Mouse (Mus musculus) embryonic facial prominence, embryonic 11.5 days (tissue): ENCODE data around the gene Ube4a. TPM values are rescaled to one million over a fixed set of nuclear protein-coding genes. Genes with fewer than 3 reads are reported as not detected.

Experiments used
- ATAC-seq: fragments of 200-750 bp; cut with Nextera tagmentation; replicated peaks from 2 replicates; pipeline ENCODE4 v1.8.0; 2017; ENCODE audit warnings: low read depth; ENCODE audit not compliant: insufficient number of reproducible peaks, low FRiP score, low TSS enrichment
- DNase-seq: peaks from one replicate; pipeline ENCODE4 v3.0.0-alpha.2; 2015; ENCODE audit warnings: low spot score
- H3K27ac ChIP-seq: fragments of 300-500 bp; sonication (generic); replicated peaks from 2 replicates; pipeline ENCODE4 v1.5.1; 2014; ENCODE audit warnings: mild to moderate bottlenecking, low read depth, low read length, control low read depth
- H3K27me3 ChIP-seq: fragments of 300-500 bp; sonication (generic); 2 replicates; pipeline ENCODE4 v1.6.1; 2014; ENCODE audit warnings: mild to moderate bottlenecking, low read length, moderate library complexity, mixed read lengths; ENCODE audit not compliant: control insufficient read depth, insufficient read depth
- H3K36me3 ChIP-seq: fragments of 300-500 bp; sonication (generic); replicated peaks from 2 replicates; pipeline ENCODE4 v1.6.1; 2014; ENCODE audit warnings: low read depth, mild to moderate bottlenecking, low read length, moderate library complexity, mixed read lengths; ENCODE audit not compliant: control insufficient read depth, insufficient read depth
- H3K4me1 ChIP-seq: fragments of 300-500 bp; sonication (generic); 2 replicates; pipeline ENCODE4 v1.6.1; 2014; ENCODE audit warnings: low read length, mixed read lengths; ENCODE audit not compliant: control insufficient read depth, insufficient read depth
- H3K4me2 ChIP-seq: fragments of 300-500 bp; sonication (generic); 2 replicates; pipeline ENCODE4 v1.6.1; 2014; ENCODE audit warnings: low read depth, mild to moderate bottlenecking, control low read depth, low read length, moderate library complexity
- H3K4me3 ChIP-seq: fragments of 300-500 bp; sonication (generic); 2 replicates; pipeline ENCODE4 v1.5.1; 2014; ENCODE audit warnings: low read depth, low read length, control low read depth
- H3K9ac ChIP-seq: fragments of 300-500 bp; sonication (generic); replicated peaks from 2 replicates; pipeline ENCODE4 v1.6.1; 2014; ENCODE audit warnings: mild to moderate bottlenecking, control low read depth, low read length
- H3K9me3 ChIP-seq: fragments of 300-500 bp; sonication (generic); replicated peaks from 2 replicates; pipeline ENCODE4 v1.6.1; 2016; ENCODE audit warnings: mild to moderate bottlenecking, low read length, inconsistent platforms, mixed read lengths; ENCODE audit not compliant: control insufficient read depth
- WGBS: fragments of 180-500 bp; shearing (Covaris S2); extraction: QIAGEN DNeasy Blood & Tissue Kit; methylation state at CpG from one replicate; pipeline ENCODE4 v1.1.7; 2014; 5-methylcytosine and 5-hydroxymethylcytosine counted together
- polyA plus RNA-seq: library from polyadenylated mRNA; unstranded; fragments of >200 nt; fragmentation: Nextera tagmentation; extraction: Ambion mirVana; gene quantifications from 2 replicates; pipeline ENCODE4 v1.2.1, GENCODE M21; 2014

The Ube4a gene
- polyA plus RNA-seq, 1 experiment from 2014 or later: 31.3 TPM

GRCm38 (mm10) chr9:44946185-44946695 is 19.2 kb downstream of the Ube4a start:
- no peaks in the 10 kb centered on the region for H3K27me3 ChIP-seq
- H3K4me2 ChIP-seq: no peak overlapping the region
- ATAC-seq: no peak
- H3K4me3 ChIP-seq: no peak overlapping the region
- WGBS: 90% methylated on average over 7 of the region's 7 CpGs
- H3K36me3 ChIP-seq: peaks cover 4% of the 10 kb centered on the region
- H3K4me1 ChIP-seq: no peaks in the 10 kb centered on the region
- no peak for DNase-seq
- H3K27ac ChIP-seq: no peak overlapping the region
- no peaks in the 10 kb centered on the region for H3K9me3 ChIP-seq
- H3K9ac ChIP-seq: no peak overlapping the region

DNA sequence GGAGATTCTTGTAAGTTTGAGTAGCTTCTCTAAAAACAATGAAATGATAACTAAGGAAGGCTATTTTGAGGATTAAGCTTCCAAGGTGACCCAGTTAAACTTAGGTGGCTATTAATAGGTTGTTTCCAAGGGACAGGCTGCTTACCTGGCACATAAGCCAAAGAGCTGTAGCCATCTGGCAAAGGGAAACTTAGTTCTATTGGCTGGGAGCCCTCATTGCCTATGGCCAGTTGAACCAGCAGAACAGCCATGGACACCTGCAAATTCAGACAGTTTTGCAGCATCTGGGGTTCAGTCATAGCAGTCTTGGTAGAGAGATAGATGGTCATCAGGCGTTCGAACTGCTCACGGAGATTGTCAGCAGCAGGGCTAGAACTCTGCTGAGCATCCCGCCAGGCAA is 23.0 kb downstream of the Ube4a start:
- DNase-seq (no peak), ATAC-seq (no peak)
- 95% methylated on average over 4 of the region's 4 CpGs for WGBS
- H3K9me3 ChIP-seq: no peaks in the 10 kb centered on the region
- no peaks in the 10 kb centered on the region for H3K27me3 ChIP-seq
- no peak overlapping the region for H3K4me3 ChIP-seq
- no peak overlapping the region for H3K27ac ChIP-seq
- H3K36me3 ChIP-seq: peaks cover 5% of the 10 kb centered on the region
- H3K9ac ChIP-seq: no peak overlapping the region
- H3K4me1 ChIP-seq: no peaks in the 10 kb centered on the region
- H3K4me2 ChIP-seq: no peak overlapping the region

DNA sequence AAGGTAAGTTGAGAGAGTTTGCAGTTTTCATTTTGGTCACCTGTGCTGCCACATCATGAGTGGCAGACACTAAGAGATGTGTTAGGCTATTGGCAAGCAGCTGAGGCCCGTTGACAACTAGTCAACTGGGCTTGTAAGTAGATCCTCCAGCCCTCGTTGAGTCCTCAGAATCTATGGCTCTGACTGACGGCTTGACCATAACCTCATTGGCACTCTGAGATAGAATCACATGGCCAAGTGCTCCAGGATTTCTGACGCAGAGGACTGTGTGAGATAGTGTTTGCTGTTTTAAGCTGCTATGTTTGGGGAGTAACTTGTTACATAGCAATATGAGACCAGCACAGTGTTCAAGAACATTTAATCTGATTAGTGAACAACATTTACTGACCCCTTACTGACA is 23.6 kb downstream of the Ube4a start:
- Histone ChIP-seq H3K4me1 (no peaks in the 10 kb centered on the region), H3K36me3 (peaks cover 5% of the 10 kb centered on the region)

DNA sequence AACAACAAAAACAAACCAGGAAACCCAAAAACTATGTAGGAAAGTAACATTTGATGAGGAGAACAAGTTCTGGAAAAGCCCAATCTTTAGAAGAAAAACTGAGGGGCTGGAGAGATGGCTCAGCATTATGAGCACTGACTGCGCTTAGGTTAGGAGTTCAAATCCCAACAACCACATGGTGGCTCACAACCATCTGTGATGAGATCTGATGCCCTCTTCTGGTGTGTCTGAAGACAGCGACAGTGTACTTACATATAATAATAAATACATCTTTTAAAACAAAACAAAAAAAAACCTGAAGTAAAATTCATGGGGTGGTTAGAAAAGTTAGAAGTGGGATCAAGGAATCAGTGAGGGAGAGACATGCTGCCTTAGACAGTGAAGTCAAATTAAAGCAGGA is 43.9 kb downstream of the Ube4a start:
- WGBS: 69% methylated on average over 2 of the region's 2 CpGs
- H3K4me2 ChIP-seq: peak overlapping the region; percentile 54
- no peak overlapping the region for H3K27ac ChIP-seq
- no peaks in the 10 kb centered on the region for H3K4me1 ChIP-seq
- H3K36me3 ChIP-seq: no peaks in the 10 kb centered on the region
- no peak for DNase-seq
- H3K9me3 ChIP-seq: no peaks in the 10 kb centered on the region
- H3K27me3 ChIP-seq: no peaks in the 10 kb centered on the region
- H3K4me3 ChIP-seq: peak overlapping the region; percentile 97
- ATAC-seq: no peak
- no peak overlapping the region; the same call in 1 of the 2 replicates for H3K9ac ChIP-seq

More for the DNA sequence above, 23.6 kb downstream of the Ube4a start:
- no peak for DNase-seq
- WGBS: 84% methylated on average over 4 of the region's 4 CpGs
- H3K27ac ChIP-seq: no peak overlapping the region
- no peak overlapping the region for H3K4me3 ChIP-seq
- H3K4me2 ChIP-seq: no peak overlapping the region
- H3K27me3 ChIP-seq: no peaks in the 10 kb centered on the region
- no peak for ATAC-seq
- H3K9ac ChIP-seq: no peak overlapping the region
- H3K9me3 ChIP-seq: no peaks in the 10 kb centered on the region

- ATAC-seq: peak; percentile 81; the same call in 1 of the 2 replicates
- Histone ChIP-seq H3K27me3 (no peaks in the 10 kb centered on the region), H3K4me1 (no peaks in the 10 kb centered on the region), H3K4me3 (peak overlapping the region; percentile 97), H3K36me3 (no peaks in the 10 kb centered on the region), H3K4me2 (peak overlapping the region; percentile 54), H3K9me3 (no peaks in the 10 kb centered on the region), H3K27ac (peak overlapping the region; percentile 67), H3K9ac (peak overlapping the region; percentile 90)
- under 1% methylated on average over 8 of the region's 8 CpGs for WGBS
- no peak for DNase-seq
These were observed 44.3 kb downstream of the Ube4a start for GRCm38 (mm10) chr9:44921123-44921468.

DNA sequence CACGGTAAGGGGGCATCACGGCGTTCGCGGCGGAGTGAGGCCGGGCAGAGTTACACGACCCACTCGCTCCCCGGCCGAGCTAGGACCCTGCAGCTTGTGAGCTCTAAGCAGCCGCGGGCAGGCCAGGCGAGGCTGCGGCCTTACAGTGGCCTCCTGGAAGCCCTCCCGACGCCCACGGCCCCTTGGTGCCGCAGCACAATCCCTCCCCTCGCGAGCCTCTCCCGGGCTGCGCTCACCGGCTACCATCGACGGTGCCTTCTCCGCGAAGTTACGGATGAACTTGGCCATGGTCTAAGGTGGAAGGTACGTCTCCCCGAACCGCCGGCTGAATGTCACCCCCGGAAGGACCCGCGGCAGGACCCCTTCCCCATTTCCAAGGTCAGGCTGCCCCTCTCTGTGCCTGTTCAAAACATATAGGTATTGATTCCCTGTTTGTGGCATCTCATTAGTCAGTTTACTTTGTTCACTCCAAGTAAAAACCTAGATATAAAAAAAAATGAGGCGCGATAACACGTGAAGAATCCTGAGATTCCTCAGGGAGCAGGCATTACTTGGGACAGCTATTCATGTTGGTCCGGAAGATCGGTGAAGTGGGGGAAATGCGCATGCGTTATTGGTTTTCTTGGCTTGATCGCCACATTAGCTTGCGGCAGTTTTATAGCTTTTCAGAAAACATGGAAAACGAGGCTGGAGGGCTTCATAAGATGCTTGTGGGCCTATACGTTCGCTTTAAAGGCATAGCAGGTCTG is 44.9 kb downstream of the Ube4a start, which contains the start of gene Atp5l:
Gene Atp5l (minus strand): TSS at position 369 of the 749 bp plus-strand sequence.
- peak within 1 kb of the TSS; percentile 90 for H3K9ac ChIP-seq
- ATAC-seq (peak; percentile 79), DNase-seq (peak; percentile 97)
- peak within 1 kb of the TSS; percentile 63 for H3K4me2 ChIP-seq
- H3K27ac ChIP-seq: peak within 1 kb of the TSS; percentile 67
- peak within 1 kb of the TSS; percentile 97 for H3K4me3 ChIP-seq
- H3K4me1 ChIP-seq: no peaks in the 10 kb centered on the region
- no peaks in the 10 kb centered on the region for H3K9me3 ChIP-seq
- H3K36me3 ChIP-seq: no peaks in the 10 kb centered on the region
- H3K27me3 ChIP-seq: no peaks in the 10 kb centered on the region
- under 1% methylated on average over 48 of the region's 48 CpGs for WGBS

GRCm38 (mm10) chr9:44919606-44920005 is 45.8 kb downstream of the Ube4a start:
- Histone ChIP-seq H3K9ac (peak overlapping the region; percentile 90), H3K9me3 (no peaks in the 10 kb centered on the region), H3K36me3 (no peaks in the 10 kb centered on the region), H3K27me3 (no peaks in the 10 kb centered on the region), H3K4me2 (peak overlapping the region; percentile 63), H3K4me1 (no peaks in the 10 kb centered on the region), H3K27ac (no peak overlapping the region), H3K4me3 (peak overlapping the region; percentile 97)
- 32% methylated on average over 2 of the region's 2 CpGs for WGBS
- no peak for ATAC-seq
- no peak for DNase-seq

- no peaks in the 10 kb centered on the region for H3K4me1 ChIP-seq
- H3K36me3 ChIP-seq: 0 out of 2 replicates have a peak, but pooled peaks cover 3% of the 10 kb centered on the region
These were observed 49.2 kb downstream of the Ube4a start for GRCm38 (mm10) chr9:44916196-44916595.

More at GRCm38 (mm10) chr9:44916196-44916595, 49.2 kb downstream of the Ube4a start:
- DNase-seq (peak; percentile 51), ATAC-seq (no peak)
- Histone ChIP-seq H3K4me3 (no peak overlapping the region), H3K9me3 (no peaks in the 10 kb centered on the region), H3K27me3 (no peaks in the 10 kb centered on the region), H3K4me2 (no peak overlapping the region), H3K27ac (no peak overlapping the region), H3K9ac (no peak overlapping the region)
- WGBS: 81% methylated on average over 1 of the region's 1 CpGs
